Mouse (Mus musculus): ENCODE data around the gene Evl. TPM values are rescaled to one million over a fixed set of nuclear protein-coding genes. Genes with fewer than 3 reads are reported as not detected.
A peak's percentile ranks its signal among the peaks of the same experiment; 100 is the strongest.
"Not testable (repeated sequence)": the region's sequence is repeated elsewhere in the genome, so short reads cannot be mapped to it uniquely, and the experiment has no call there.

Evl gene
- 88.5 and 95.1 TPM in 2 replicates for polyA plus RNA-seq (2016; fragmentation: Nextera tagmentation; extraction: Ambion mirVana)

GRCm38 (mm10) chr12:108554120-108554841, at the start of gene Evl:
Evl (plus strand) TSS chr12:108554720.
- H3K4me2 ChIP-seq (replicated peaks): peak within 1 kb of the TSS; percentile 59
- WGBS: 2% methylated on average over 50 of the region's 50 CpGs

GRCm38 (mm10) chr12:108505846-108506245, 48.7 kb upstream of the Evl start:
- Histone ChIP-seq H3K9ac (no peak overlapping the region), H3K36me3 (no peaks in the 10 kb centered on the region), H3K27me3 (no peaks in the 10 kb centered on the region), H3K4me1 (peaks cover 4% of the 10 kb centered on the region; the same call in 1 of the 2 replicates), H3K27ac (no peak overlapping the region), H3K4me2 (replicated peaks) (no peak overlapping the region), H3K9me3 (no peaks in the 10 kb centered on the region), H3K4me3 (no peak overlapping the region)
- 77% methylated on average over 2 of the region's 2 CpGs for WGBS
- no peak for ATAC-seq (ENCODE audit: insufficient number of reproducible peaks, insufficient read depth, low FRiP score, low TSS enrichment)

More at GRCm38 (mm10) chr12:108554120-108554841, at the start of gene Evl:
- Histone ChIP-seq H3K27ac (peak within 1 kb of the TSS; percentile 91), H3K9ac (peak within 1 kb of the TSS; percentile 95), H3K36me3 (no peaks in the 10 kb centered on the region), H3K4me3 (peak within 1 kb of the TSS; percentile 98), H3K4me1 (peaks cover 34% of the 10 kb centered on the region), H3K9me3 (no peaks in the 10 kb centered on the region), H3K27me3 (no peaks in the 10 kb centered on the region)
- peak; percentile 86 for ATAC-seq (ENCODE audit: insufficient number of reproducible peaks, insufficient read depth, low FRiP score, low TSS enrichment)

- not testable (repeated sequence) for H3K9me3 ChIP-seq; H3K4me3 ChIP-seq; ATAC-seq (ENCODE audit: insufficient number of reproducible peaks, insufficient read depth, low FRiP score, low TSS enrichment); H3K9ac ChIP-seq; H3K36me3 ChIP-seq; H3K27ac ChIP-seq; H3K4me2 ChIP-seq (replicated peaks); H3K27me3 ChIP-seq; H3K4me1 ChIP-seq
- WGBS: 65% methylated on average over 3 of the region's 3 CpGs
Observed at GRCm38 (mm10) chr12:108507046-108507445, 47.5 kb upstream of the Evl start.

- no peak overlapping the region for H3K9ac ChIP-seq
- 67% methylated on average over 7 of the region's 7 CpGs for WGBS
- peaks cover 16% of the 10 kb centered on the region; the same call in 1 of the 2 replicates for H3K36me3 ChIP-seq
- H3K27me3 ChIP-seq: no peaks in the 10 kb centered on the region
- no peaks in the 10 kb centered on the region for H3K9me3 ChIP-seq
- H3K4me3 ChIP-seq: no peak overlapping the region
- no peak overlapping the region for H3K4me2 ChIP-seq (replicated peaks)
- ATAC-seq (ENCODE audit: insufficient number of reproducible peaks, insufficient read depth, low FRiP score, low TSS enrichment): no peak
- H3K27ac ChIP-seq: no peak overlapping the region
- peaks cover 5% of the 10 kb centered on the region; the same call in 1 of the 2 replicates for H3K4me1 ChIP-seq
Observed at GRCm38 (mm10) chr12:108510571-108510970, 43.9 kb upstream of the Evl start.

- WGBS: 5% methylated on average over 3 of the region's 3 CpGs
- Histone ChIP-seq H3K27ac (no peak overlapping the region), H3K4me2 (replicated peaks) (no peak overlapping the region), H3K9ac (no peak overlapping the region), H3K36me3 (peaks cover 16% of the 10 kb centered on the region; the same call in 1 of the 2 replicates), H3K27me3 (no peaks in the 10 kb centered on the region), H3K9me3 (no peaks in the 10 kb centered on the region), H3K4me1 (peaks cover 5% of the 10 kb centered on the region; the same call in 1 of the 2 replicates), H3K4me3 (no peak overlapping the region)
- ATAC-seq (ENCODE audit: insufficient number of reproducible peaks, insufficient read depth, low FRiP score, low TSS enrichment): no peak
Observed at GRCm38 (mm10) chr12:108511009-108511408, 43.5 kb upstream of the Evl start.

GRCm38 (mm10) chr12:108515464-108515863, 39.1 kb upstream of the Evl start:
- 92% methylated on average over 12 of the region's 12 CpGs for WGBS
- Histone ChIP-seq H3K27ac (no peak overlapping the region), H3K4me2 (replicated peaks) (no peak overlapping the region), H3K36me3 (peaks cover 19% of the 10 kb centered on the region; the same call in 1 of the 2 replicates), H3K4me3 (no peak overlapping the region), H3K27me3 (no peaks in the 10 kb centered on the region), H3K4me1 (peaks cover 4% of the 10 kb centered on the region; the same call in 1 of the 2 replicates), H3K9me3 (no peaks in the 10 kb centered on the region), H3K9ac (no peak overlapping the region)
- ATAC-seq (ENCODE audit: insufficient number of reproducible peaks, insufficient read depth, low FRiP score, low TSS enrichment): no peak

- no peaks in the 10 kb centered on the region for H3K4me1 ChIP-seq
- H3K4me3 ChIP-seq: no peak overlapping the region
- no peaks in the 10 kb centered on the region for H3K9me3 ChIP-seq
- no peak overlapping the region for H3K4me2 ChIP-seq (replicated peaks)
- WGBS: 67% methylated on average over 8 of the region's 8 CpGs
- H3K36me3 ChIP-seq: peaks cover 40% of the 10 kb centered on the region
- H3K27ac ChIP-seq: no peak overlapping the region
- no peak for ATAC-seq (ENCODE audit: insufficient number of reproducible peaks, insufficient read depth, low FRiP score, low TSS enrichment)
- no peaks in the 10 kb centered on the region for H3K27me3 ChIP-seq
- no peak overlapping the region for H3K9ac ChIP-seq
Observed at GRCm38 (mm10) chr12:108519374-108519773, 35.1 kb upstream of the Evl start.

GRCm38 (mm10) chr12:108529214-108529613, 25.3 kb upstream of the Evl start:
- Histone ChIP-seq H3K27me3 (no peaks in the 10 kb centered on the region), H3K4me2 (replicated peaks) (no peak overlapping the region), H3K4me1 (no peaks in the 10 kb centered on the region), H3K36me3 (peaks cover 24% of the 10 kb centered on the region), H3K9ac (no peak overlapping the region), H3K4me3 (no peak overlapping the region), H3K9me3 (no peaks in the 10 kb centered on the region), H3K27ac (no peak overlapping the region)
- ATAC-seq (ENCODE audit: insufficient number of reproducible peaks, insufficient read depth, low FRiP score, low TSS enrichment): no peak
- 49% methylated on average over 8 of the region's 8 CpGs for WGBS

- Histone ChIP-seq H3K36me3 (peaks cover 40% of the 10 kb centered on the region), H3K4me2 (replicated peaks) (no peak overlapping the region), H3K27me3 (no peaks in the 10 kb centered on the region), H3K9ac (no peak overlapping the region), H3K27ac (no peak overlapping the region), H3K9me3 (no peaks in the 10 kb centered on the region), H3K4me1 (no peaks in the 10 kb centered on the region), H3K4me3 (no peak overlapping the region)
- 88% methylated on average over 11 of the region's 11 CpGs for WGBS
- no peak for ATAC-seq (ENCODE audit: insufficient number of reproducible peaks, insufficient read depth, low FRiP score, low TSS enrichment)
Observed at GRCm38 (mm10) chr12:108534484-108534883, 20.0 kb upstream of the Evl start.

GRCm38 (mm10) chr12:108536461-108536860, 18.1 kb upstream of the Evl start:
- Histone ChIP-seq H3K4me2 (replicated peaks) (no peak overlapping the region), H3K4me3 (no peak overlapping the region), H3K36me3 (peaks cover 42% of the 10 kb centered on the region), H3K9ac (no peak overlapping the region), H3K4me1 (no peaks in the 10 kb centered on the region), H3K27ac (no peak overlapping the region), H3K27me3 (no peaks in the 10 kb centered on the region), H3K9me3 (no peaks in the 10 kb centered on the region)
- 71% methylated on average over 10 of the region's 10 CpGs for WGBS
- ATAC-seq (ENCODE audit: insufficient number of reproducible peaks, insufficient read depth, low FRiP score, low TSS enrichment): no peak

- H3K4me2 ChIP-seq (replicated peaks): no peak overlapping the region
- H3K4me3 ChIP-seq: no peak overlapping the region
- H3K36me3 ChIP-seq: peaks cover 30% of the 10 kb centered on the region
- no peaks in the 10 kb centered on the region for H3K9me3 ChIP-seq
- no peaks in the 10 kb centered on the region for H3K4me1 ChIP-seq
- no peak for ATAC-seq (ENCODE audit: insufficient number of reproducible peaks, insufficient read depth, low FRiP score, low TSS enrichment)
- no peak overlapping the region for H3K27ac ChIP-seq
- no peak overlapping the region for H3K9ac ChIP-seq
- H3K27me3 ChIP-seq: 0 out of 2 replicates have a peak, but pooled peaks cover 5% of the 10 kb centered on the region
- 21% methylated on average over 6 of the region's 6 CpGs for WGBS
Observed at GRCm38 (mm10) chr12:108541088-108541487, 13.4 kb upstream of the Evl start.

GRCm38 (mm10) chr12:108546508-108547153, 7.9 kb upstream of the Evl start:
- Histone ChIP-seq H3K9ac (no peak overlapping the region), H3K27ac (0 out of 2 replicates have a peak overlapping the region, but pooled peaks have one; percentile 8), H3K4me3 (no peak overlapping the region), H3K4me2 (replicated peaks) (no peak overlapping the region), H3K36me3 (no peaks in the 10 kb centered on the region), H3K9me3 (no peaks in the 10 kb centered on the region), H3K4me1 (peaks cover 7% of the 10 kb centered on the region; the same call in 1 of the 2 replicates), H3K27me3 (0 out of 2 replicates have a peak, but pooled peaks cover 5% of the 10 kb centered on the region)
- WGBS: 20% methylated on average over 10 of the region's 10 CpGs
- ATAC-seq (ENCODE audit: insufficient number of reproducible peaks, insufficient read depth, low FRiP score, low TSS enrichment): no peak

Measured in embryonic facial prominence, embryonic 12.5 days (tissue).